Mouse (Mus musculus): ENCODE results near the gene Oxt.

DNA sequence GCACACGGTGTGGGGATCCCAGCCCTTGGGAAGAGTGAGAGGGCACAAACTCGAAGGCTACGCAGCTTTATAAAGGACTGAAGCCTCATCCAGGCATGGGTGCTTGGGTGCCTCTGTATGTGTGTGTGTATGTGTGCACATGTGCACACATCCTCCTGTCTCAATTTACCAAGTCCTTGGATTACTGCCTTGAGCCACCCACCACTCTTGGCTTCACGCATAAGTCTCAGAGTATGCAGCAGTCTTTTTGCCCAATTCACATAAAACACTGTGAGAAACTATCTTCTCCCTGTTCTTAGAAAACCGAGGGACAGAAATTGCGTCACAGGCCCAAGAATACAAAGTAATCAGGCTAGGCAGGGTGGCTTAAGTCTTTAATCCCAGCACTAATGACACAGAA lies 10.0 kb downstream of the Oxt start:
- TF ChIP-seq CTCF (IDR thresholded peaks at IDR 0.05; ENCODE audit: control insufficient read depth, insufficient read depth, insufficient replicate concordance, low read depth, low read length), result no peak
- no peak for TF ChIP-seq POLR2A (IDR thresholded peaks at IDR 0.05; ENCODE audit: control insufficient read depth, low read depth, low read length)

All from testis, adult 2 months (tissue).